Mouse (Mus musculus): ENCODE measurements around the gene Ipo13. TPM values are rescaled to one million over a fixed set of nuclear protein-coding genes. Genes with fewer than 3 reads are reported as not detected.

Ipo13 gene
- polyA plus RNA-seq (2015; fragmentation: Nextera tagmentation; extraction: Ambion mirVana) = 46.1 and 49.6 TPM in 2 replicates

GRCm38 (mm10) chr4:117914591-117915442 lies at the start of gene Ipo13:
Gene Ipo13, minus strand, starts transcription at chr4:117914999.
- H3K4me1 ChIP-seq = peaks cover 28% of the 10 kb centered on the region
- H3K27me3 ChIP-seq = no peaks in the 10 kb centered on the region
- H3K9me3 ChIP-seq (replicated peaks) = no peaks in the 10 kb centered on the region
- peak within 1 kb of the TSS; percentile 86 for H3K27ac ChIP-seq (replicated peaks)
- H3K4me3 ChIP-seq (replicated peaks) = peak within 1 kb of the TSS; percentile 81
- WGBS = under 1% methylated on average over 60 of the region's 61 CpGs
- ATAC-seq (ENCODE audit: insufficient number of reproducible peaks, low FRiP score, low TSS enrichment, low read depth) = peak; percentile 93
- H3K4me2 ChIP-seq (replicated peaks) = peak within 1 kb of the TSS; percentile 99
- H3K36me3 ChIP-seq = peaks cover 13% of the 10 kb centered on the region
- H3K9ac ChIP-seq = peak within 1 kb of the TSS; percentile 71

- Histone ChIP-seq H3K4me3 (replicated peaks) (no peak overlapping the region), H3K9ac (no peak overlapping the region), H3K36me3 (peaks cover 15% of the 10 kb centered on the region), H3K27ac (replicated peaks) (no peak overlapping the region), H3K27me3 (no peaks in the 10 kb centered on the region), H3K9me3 (replicated peaks) (0 out of 2 replicates have a peak, but pooled peaks cover 2% of the 10 kb centered on the region), H3K4me1 (no peaks in the 10 kb centered on the region), H3K4me2 (replicated peaks) (no peak overlapping the region)
- 65% methylated on average over 4 of the region's 4 CpGs for WGBS
- ATAC-seq (ENCODE audit: insufficient number of reproducible peaks, low FRiP score, low TSS enrichment, low read depth) = no peak
Measured at GRCm38 (mm10) chr4:117957492-117957891, 42.7 kb upstream of the Ipo13 start.

- no peak for ATAC-seq (ENCODE audit: insufficient number of reproducible peaks, low FRiP score, low TSS enrichment, low read depth)
- Histone ChIP-seq H3K9me3 (replicated peaks) (0 out of 2 replicates have a peak, but pooled peaks cover 1% of the 10 kb centered on the region), H3K36me3 (peaks cover 11% of the 10 kb centered on the region), H3K4me1 (peaks cover 9% of the 10 kb centered on the region; the same call in 1 of the 2 replicates), H3K4me2 (replicated peaks) (no peak overlapping the region), H3K4me3 (replicated peaks) (no peak overlapping the region), H3K9ac (no peak overlapping the region), H3K27ac (replicated peaks) (peak overlapping the region; percentile 55; the same call in 1 of the 2 replicates), H3K27me3 (no peaks in the 10 kb centered on the region)
- 46% methylated on average over 7 of the region's 7 CpGs for WGBS
Measured at GRCm38 (mm10) chr4:117947493-117947892, 32.7 kb upstream of the Ipo13 start.

- H3K36me3 ChIP-seq = peaks cover 7% of the 10 kb centered on the region; the same call in 1 of the 2 replicates
- H3K4me3 ChIP-seq (replicated peaks) = no peak overlapping the region
- no peaks in the 10 kb centered on the region for H3K9me3 ChIP-seq (replicated peaks)
- H3K27me3 ChIP-seq = no peaks in the 10 kb centered on the region
- no peak overlapping the region for H3K4me2 ChIP-seq (replicated peaks)
- 66% methylated on average over 11 of the region's 11 CpGs for WGBS
- no peak overlapping the region for H3K9ac ChIP-seq
- peak overlapping the region; percentile 55; the same call in 1 of the 2 replicates for H3K27ac ChIP-seq (replicated peaks)
- no peak for ATAC-seq (ENCODE audit: insufficient number of reproducible peaks, low FRiP score, low TSS enrichment, low read depth)
- H3K4me1 ChIP-seq = peaks cover 9% of the 10 kb centered on the region; the same call in 1 of the 2 replicates
Measured at GRCm38 (mm10) chr4:117946639-117947305, 32.0 kb upstream of the Ipo13 start.

- no peak overlapping the region for H3K4me3 ChIP-seq (replicated peaks)
- no peaks in the 10 kb centered on the region for H3K9me3 ChIP-seq (replicated peaks)
- H3K27ac ChIP-seq (replicated peaks) = no peak overlapping the region
- no peak overlapping the region for H3K4me2 ChIP-seq (replicated peaks)
- H3K4me1 ChIP-seq = peaks cover 9% of the 10 kb centered on the region; the same call in 1 of the 2 replicates
- H3K9ac ChIP-seq = no peak overlapping the region
- no peaks in the 10 kb centered on the region for H3K27me3 ChIP-seq
- WGBS = 31% methylated on average over 5 of the region's 5 CpGs
- H3K36me3 ChIP-seq = peaks cover 13% of the 10 kb centered on the region
- no peak for ATAC-seq (ENCODE audit: insufficient number of reproducible peaks, low FRiP score, low TSS enrichment, low read depth)
Measured at GRCm38 (mm10) chr4:117943317-117943716, 28.5 kb upstream of the Ipo13 start.

GRCm38 (mm10) chr4:117936964-117937363 lies 22.2 kb upstream of the Ipo13 start:
- Histone ChIP-seq H3K9ac (no peak overlapping the region), H3K4me2 (replicated peaks) (no peak overlapping the region), H3K4me1 (no peaks in the 10 kb centered on the region), H3K36me3 (peaks cover 15% of the 10 kb centered on the region), H3K27ac (replicated peaks) (no peak overlapping the region), H3K4me3 (replicated peaks) (no peak overlapping the region), H3K27me3 (no peaks in the 10 kb centered on the region), H3K9me3 (replicated peaks) (no peaks in the 10 kb centered on the region)
- no peak for ATAC-seq (ENCODE audit: insufficient number of reproducible peaks, low FRiP score, low TSS enrichment, low read depth)
- 94% methylated on average over 5 of the region's 5 CpGs for WGBS

GRCm38 (mm10) chr4:117934081-117934480 lies 19.3 kb upstream of the Ipo13 start:
- H3K36me3 ChIP-seq = peaks cover 9% of the 10 kb centered on the region; the same call in 1 of the 2 replicates
- H3K27me3 ChIP-seq = peaks cover 13% of the 10 kb centered on the region
- WGBS = 88% methylated on average over 4 of the region's 4 CpGs
- no peak overlapping the region for H3K9ac ChIP-seq
- H3K9me3 ChIP-seq (replicated peaks) = no peaks in the 10 kb centered on the region
- no peak overlapping the region for H3K27ac ChIP-seq (replicated peaks)
- H3K4me3 ChIP-seq (replicated peaks) = no peak overlapping the region
- no peak for ATAC-seq (ENCODE audit: insufficient number of reproducible peaks, low FRiP score, low TSS enrichment, low read depth)
- no peak overlapping the region for H3K4me2 ChIP-seq (replicated peaks)
- H3K4me1 ChIP-seq = peaks cover 9% of the 10 kb centered on the region

- H3K36me3 ChIP-seq = 0 out of 2 replicates have a peak, but pooled peaks cover 7% of the 10 kb centered on the region
- WGBS = 69% methylated on average over 5 of the region's 5 CpGs
- no peaks in the 10 kb centered on the region for H3K9me3 ChIP-seq (replicated peaks)
- peaks cover 17% of the 10 kb centered on the region for H3K4me1 ChIP-seq
- no peak for ATAC-seq (ENCODE audit: insufficient number of reproducible peaks, low FRiP score, low TSS enrichment, low read depth)
- H3K27ac ChIP-seq (replicated peaks) = no peak overlapping the region
- peaks cover 15% of the 10 kb centered on the region for H3K27me3 ChIP-seq
- no peak overlapping the region for H3K4me2 ChIP-seq (replicated peaks)
- H3K4me3 ChIP-seq (replicated peaks) = no peak overlapping the region
- H3K9ac ChIP-seq = no peak overlapping the region
Measured at GRCm38 (mm10) chr4:117933248-117933647, 18.4 kb upstream of the Ipo13 start.

GRCm38 (mm10) chr4:117929391-117929881 lies 14.6 kb upstream of the Ipo13 start, which contains the start of gene Artn:
Gene Artn, minus strand, starts transcription at chr4:117929763.
- Histone ChIP-seq H3K4me2 (replicated peaks) (peak within 1 kb of the TSS; percentile 90), H3K9me3 (replicated peaks) (no peaks in the 10 kb centered on the region), H3K9ac (peak within 1 kb of the TSS; percentile 44; the same call in 1 of the 2 replicates), H3K27ac (replicated peaks) (0 out of 2 replicates have a peak within 1 kb of the TSS, but pooled peaks have one; percentile 51), H3K4me1 (peaks cover 39% of the 10 kb centered on the region), H3K36me3 (0 out of 2 replicates have a peak, but pooled peaks cover 3% of the 10 kb centered on the region), H3K27me3 (peaks cover 47% of the 10 kb centered on the region), H3K4me3 (replicated peaks) (peak within 1 kb of the TSS; percentile 45)
- WGBS = under 1% methylated on average over 33 of the region's 33 CpGs
- ATAC-seq (ENCODE audit: insufficient number of reproducible peaks, low FRiP score, low TSS enrichment, low read depth) = peak; percentile 67

- H3K4me3 ChIP-seq (replicated peaks) = peak overlapping the region; percentile 45
- H3K27ac ChIP-seq (replicated peaks) = 0 out of 2 replicates have a peak overlapping the region, but pooled peaks have one; percentile 51
- H3K4me1 ChIP-seq = peaks cover 39% of the 10 kb centered on the region
- peak; percentile 27 for ATAC-seq (ENCODE audit: insufficient number of reproducible peaks, low FRiP score, low TSS enrichment, low read depth)
- 2% methylated on average over 13 of the region's 13 CpGs for WGBS
- peaks cover 47% of the 10 kb centered on the region for H3K27me3 ChIP-seq
- peak overlapping the region; percentile 90 for H3K4me2 ChIP-seq (replicated peaks)
- H3K9me3 ChIP-seq (replicated peaks) = no peaks in the 10 kb centered on the region
- 0 out of 2 replicates have a peak, but pooled peaks cover 3% of the 10 kb centered on the region for H3K36me3 ChIP-seq
- peak overlapping the region; percentile 44; the same call in 1 of the 2 replicates for H3K9ac ChIP-seq
Measured at GRCm38 (mm10) chr4:117928699-117929241, 14.0 kb upstream of the Ipo13 start.

Data from embryonic facial prominence, embryonic 15.5 days (tissue).